Mouse (Mus musculus) activated CD4-positive, CD25-positive, alpha-beta regulatory T cell, adult 4 months (primary cell): ENCODE measurements at regions not wholly inside any gene's neighbourhood (a gene's known extent, or its start where the extent isn't known, plus 50 kb on each side); places are given as distances from the start of the nearest gene placed in this dataset.

Experiments used
- ATAC-seq: one replicate; pipeline ENCODE4 v1.8.0; 2017

DNA sequence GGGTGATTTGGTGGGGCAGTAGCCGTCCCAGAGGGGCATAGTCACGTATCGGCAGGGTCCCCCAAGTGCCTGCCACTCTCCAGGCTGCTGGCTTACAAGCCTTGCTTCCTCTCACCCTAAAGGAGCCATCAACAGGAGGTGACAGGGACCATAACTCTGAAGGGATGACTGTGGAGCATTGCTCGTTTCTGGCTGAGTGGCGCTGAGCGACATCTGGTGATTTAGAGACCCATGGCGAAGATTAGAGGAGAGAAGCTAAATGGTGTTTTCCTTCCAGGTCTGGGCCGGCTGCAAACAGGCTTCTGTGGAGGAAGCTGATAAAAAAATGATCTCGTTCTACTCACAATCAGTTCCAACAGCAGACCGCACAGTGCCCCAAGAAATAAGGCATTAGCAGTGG is 193.2 kb upstream of the Sulf2 start:
- ATAC-seq, result no peak

DNA sequence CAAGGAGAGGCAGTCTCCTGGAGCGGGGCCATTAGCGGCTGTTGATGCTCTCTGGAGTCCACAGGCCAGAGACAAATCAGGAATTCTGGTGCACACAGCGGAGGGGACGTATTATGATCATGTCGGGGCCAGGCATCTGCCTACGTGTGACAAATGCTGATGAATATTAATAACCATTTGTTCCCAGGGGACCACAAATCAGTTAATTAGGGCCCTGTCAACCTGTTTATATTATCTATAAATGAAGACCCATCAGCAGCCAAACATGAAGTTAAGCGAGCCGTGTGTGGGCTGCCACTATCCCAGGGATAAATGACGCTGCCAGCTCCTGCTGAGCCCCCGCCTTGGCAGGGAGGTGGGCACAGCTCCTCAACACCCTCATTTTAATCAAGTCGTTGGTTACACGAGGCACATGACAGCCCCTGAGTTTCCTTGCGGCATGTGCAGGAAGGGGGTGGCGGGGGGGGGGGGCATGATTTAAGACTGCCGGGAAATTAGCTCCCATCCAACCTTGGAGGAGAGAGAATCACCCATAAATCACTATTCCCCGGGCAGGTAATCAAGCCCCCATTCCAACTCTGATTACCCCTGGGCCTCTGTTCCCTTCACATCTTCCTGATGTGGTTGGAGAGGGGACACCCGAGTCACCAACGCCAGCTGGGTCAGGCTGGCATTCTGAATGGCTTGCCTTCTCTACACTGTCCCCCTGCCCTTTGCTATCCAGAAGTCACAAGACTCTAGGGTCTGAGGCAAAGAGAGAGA is 191.1 kb upstream of the Sulf2 start:
- ATAC-seq, result no peak

DNA sequence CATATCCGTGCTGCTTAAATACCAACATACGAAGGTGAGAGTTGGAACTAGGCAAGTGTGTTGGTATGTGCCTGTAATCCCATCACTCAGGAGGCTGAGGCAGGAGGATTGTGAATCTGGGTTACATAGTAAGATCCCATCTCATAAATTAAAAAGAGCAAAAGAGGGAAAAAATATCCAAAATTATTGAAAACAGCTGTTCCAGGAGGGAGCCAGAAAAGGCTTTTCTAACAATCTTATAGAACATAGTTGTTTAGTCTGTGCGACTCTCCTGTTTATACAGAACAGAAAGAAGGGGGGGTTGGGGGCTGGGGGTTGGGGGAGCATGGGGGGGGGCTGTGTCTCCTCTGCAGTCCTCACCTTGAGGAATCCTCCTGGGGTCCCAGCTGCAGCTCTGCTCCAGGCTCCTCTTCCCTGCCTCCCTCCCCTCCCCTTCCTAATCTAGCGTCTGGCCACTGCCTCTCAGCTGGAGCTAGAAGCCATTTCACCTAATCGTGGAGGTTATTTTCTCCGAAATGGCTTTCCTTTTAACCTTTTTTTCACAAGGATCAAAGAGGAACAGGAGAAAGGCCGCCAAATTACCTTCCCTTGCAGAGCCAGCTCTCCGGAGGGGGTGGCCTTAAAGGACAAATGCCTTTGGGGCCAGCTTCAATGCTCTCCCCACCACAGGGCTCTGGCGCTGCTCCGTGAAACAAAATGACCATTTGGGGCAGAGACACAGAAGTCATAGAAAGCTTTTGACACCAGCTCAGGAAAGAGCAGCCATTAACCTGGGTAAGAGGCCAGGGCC is 188.3 kb upstream of the Sulf2 start:
- ATAC-seq, result no peak

DNA sequence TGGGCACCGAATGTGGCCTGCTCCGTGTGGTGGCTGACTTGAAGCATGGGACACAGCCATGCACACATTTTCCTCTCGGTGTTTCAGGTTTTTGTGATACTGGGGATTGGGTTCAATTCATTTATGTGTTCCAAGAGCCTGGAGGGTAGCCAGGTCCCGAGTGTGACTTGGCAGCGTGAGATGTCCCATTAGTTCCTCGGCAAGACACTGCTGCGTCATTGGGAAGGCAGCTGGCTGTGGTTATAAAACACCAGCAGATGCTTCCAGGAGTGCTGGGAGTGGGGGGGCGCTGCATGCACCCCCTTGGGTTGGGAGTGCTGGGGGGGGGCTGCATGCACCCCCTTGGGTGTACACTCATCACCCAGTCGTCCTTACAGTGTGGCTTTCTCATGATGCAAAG is 186.9 kb upstream of the Sulf2 start:
- no peak for ATAC-seq

DNA sequence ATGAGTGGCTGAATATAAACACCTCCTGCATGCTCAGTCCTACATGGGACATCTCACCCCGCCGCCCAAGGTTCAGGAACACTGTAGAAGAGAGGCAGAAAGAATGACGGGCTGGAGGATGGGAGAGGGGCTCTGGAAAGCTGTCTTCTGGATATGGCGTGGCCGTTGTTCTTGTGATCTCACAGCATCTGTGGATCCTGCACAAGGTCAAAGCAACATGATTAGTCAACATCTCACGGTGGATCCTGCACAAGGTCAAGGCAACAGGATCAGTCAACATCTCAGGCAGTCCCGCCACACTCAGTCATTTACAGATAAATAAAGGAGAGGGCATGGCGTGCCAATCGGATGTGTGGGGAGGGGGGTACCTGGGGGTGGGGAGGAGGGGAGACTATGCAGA is 184.7 kb upstream of the Sulf2 start:
- ATAC-seq, result no peak

DNA sequence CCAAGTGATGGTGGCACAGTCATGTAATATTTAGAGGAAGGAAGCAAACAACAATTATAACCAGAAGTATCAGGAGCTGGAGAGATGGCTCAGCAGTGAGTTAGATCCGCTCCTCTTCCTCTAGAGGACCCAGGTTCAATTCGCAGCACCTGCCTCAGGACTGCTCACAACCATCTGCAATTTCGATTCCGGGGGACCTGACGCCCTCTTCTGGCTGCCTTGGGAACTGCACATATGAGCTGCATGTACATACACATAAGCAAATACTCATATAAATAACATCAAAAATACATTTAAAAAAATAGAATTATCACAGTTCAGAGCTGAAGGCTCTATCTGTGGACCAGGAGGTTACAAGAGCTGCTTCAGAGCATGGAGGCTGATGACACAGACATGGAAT is 184.0 kb upstream of the Sulf2 start:
- no peak for ATAC-seq

DNA sequence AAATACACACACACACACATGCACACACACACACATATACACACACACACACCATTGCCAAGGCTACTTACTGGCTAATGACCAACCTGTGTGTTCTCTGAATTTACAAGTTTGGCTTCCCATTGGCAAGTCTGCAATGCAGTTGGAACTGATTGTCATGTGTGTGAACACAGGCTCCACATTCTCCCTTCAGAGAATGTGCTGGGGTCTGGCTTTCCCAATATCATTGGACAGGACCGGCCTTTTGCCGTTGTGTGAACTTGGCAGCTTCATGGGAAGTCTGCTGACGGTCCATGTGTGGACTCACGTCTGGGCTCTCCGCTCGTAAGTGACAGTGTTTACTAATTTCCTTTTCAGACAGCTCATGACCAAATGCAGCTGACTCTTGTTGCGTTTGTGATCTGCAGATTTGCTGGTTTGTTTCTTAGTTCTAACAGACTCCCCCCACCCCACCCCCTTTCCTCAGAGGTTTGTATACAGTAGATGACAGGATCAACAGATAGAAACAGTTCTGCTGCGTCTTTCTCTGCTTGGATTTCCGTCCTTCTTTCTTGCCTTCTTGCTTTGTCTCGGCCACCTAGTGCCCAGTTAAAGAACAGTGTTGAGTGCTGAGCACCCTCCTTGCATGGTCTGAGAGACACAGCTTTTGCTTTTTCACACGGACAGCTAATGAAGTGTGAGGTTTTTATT is 183.1 kb upstream of the Sulf2 start:
- no peak for ATAC-seq

DNA sequence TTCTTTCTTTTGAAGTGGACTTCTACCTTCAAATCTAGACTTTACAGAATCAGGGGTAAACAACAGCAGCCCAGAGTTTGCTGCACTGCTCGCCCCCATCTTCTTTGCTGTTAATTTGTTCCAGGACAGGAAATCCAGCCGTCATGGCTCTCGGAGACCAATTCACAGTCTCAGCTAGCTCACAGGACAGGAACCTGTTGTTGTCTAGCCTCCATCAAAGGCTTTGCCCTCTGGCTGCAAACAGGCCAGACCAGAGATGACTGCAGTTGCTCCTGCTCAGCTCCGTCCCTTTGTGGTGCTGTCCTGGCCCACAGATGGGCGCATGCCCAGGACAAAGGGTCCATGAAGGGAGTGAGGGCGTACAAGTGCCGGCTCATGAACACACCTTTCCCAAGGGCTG is 182.2 kb upstream of the Sulf2 start:
- ATAC-seq, result no peak

DNA sequence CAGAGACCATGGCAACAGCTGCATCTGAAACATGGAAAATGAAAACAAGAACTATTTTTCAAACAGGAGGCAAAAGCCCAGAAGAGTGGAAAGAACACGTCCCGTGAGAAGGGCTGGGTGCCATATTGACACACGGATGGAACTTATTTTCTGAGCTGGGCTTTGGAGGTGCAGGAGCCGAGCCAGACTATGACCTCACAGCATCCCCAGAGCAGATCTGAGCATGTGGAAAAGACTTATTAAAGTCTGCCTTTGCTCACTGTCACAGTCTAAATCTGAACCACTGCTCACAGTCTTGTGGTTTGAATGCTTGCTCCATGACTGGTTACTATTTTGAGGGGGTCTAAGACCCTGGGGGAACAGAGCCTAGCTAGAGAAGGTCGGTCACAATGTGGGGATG is 180.2 kb upstream of the Sulf2 start:
- no peak for ATAC-seq

DNA sequence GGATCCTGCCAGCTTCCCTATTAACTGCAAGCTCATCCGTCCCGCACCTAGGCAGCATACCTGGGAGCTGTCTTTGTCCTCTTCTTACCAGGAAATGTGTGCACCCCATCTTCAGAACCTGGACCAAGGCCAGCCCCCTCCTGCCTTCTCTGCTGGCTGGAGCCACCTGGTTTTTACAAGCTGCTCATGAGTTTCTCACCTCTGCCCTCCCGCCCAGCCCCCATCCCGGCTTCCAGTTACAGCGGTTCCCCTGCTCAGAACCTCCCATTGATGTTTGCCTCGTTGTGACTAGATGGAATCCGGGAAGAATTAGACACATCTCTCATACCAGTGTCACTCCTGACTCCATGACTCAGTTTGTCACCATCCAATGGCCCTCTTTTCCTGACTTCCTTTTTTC is 179.1 kb upstream of the Sulf2 start:
- no peak for ATAC-seq

DNA sequence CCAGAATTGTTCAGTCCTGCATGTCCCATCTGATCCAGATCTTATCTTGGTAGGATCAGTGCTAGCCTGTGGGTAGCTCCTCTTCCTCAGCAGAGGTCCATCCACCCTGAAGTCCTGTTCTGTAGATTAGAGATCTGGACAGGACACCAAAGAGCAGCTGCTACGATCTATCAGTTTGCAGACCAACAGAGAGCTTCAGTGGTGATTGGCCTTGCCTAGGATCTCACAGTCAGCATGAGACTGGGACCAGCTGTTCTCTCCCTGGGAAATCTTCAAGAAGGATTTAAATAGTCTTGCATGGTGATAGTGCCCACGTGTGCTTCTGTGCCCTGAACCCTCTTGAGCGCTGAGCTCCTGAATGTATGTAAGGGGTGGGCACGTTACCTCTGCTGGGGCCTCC is 178.4 kb upstream of the Sulf2 start:
- no peak for ATAC-seq

DNA sequence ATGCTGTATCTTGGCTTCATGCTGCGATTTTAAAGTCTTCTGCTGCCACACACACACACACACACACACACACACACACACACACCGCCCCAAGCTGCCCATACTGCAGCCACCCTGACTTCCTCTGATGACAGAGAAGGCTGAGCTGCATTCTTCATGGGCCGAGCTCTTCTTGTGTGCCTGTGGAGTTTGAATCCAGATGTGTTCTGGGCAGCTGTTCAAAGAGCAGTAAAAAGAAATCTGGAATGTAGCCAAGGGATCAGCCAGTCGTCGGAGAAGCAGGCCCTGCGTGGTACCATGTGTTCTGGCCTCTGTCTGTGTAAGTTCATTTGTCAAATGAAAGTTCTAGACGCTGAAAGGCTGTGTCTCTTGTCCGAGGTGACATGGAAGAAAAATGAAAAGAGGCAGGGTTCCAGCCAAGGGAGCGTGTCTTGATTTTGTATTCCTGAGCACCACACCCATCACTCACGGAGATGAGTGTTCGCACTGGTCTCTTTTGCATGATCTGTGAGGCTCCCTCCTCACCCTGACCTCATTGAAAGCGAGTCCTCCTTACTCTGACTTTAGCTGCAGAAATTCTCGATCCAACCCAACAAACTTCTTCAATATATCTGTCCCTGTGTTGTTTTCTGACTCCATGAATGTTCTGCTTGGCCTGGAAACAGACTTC is 177.4 kb upstream of the Sulf2 start:
- no peak for ATAC-seq

DNA sequence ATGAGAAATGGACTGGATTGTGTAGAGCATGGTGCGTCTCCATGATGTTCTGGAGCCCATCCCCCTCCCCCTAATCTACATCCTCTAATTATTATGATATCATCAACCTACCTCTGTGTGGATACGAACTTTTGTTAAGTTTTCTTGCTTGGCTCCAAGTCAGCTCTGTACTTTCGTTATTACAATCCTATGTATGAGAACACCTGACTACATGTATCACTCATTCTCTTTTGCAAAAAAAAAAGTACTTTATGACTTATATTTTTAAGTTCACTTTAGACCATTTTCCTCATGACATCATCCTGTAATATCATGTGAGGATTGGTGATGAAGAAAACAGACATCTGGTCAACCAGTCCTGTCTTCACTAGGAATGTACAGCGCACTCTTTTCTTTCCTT is 175.7 kb upstream of the Sulf2 start:
- no peak for ATAC-seq

DNA sequence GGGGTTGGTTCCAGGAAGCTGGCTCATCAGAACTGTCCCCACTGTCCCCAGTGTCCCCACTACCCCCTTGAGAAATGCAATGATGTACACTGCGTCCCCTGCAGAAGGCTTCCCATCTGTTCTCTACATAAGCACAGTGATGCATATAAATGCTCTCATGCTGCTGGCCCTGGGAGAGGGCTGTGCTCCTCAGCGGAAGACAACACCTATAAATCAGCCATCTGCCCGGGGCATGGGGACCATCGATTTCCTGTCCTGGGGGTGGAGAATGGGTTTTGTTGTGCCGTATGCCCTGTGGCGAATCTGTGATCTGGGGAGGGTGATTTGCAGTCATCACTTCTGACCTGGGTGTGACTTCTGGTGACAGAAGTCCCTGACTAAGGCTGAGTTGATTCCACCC is 174.9 kb upstream of the Sulf2 start:
- no peak for ATAC-seq

DNA sequence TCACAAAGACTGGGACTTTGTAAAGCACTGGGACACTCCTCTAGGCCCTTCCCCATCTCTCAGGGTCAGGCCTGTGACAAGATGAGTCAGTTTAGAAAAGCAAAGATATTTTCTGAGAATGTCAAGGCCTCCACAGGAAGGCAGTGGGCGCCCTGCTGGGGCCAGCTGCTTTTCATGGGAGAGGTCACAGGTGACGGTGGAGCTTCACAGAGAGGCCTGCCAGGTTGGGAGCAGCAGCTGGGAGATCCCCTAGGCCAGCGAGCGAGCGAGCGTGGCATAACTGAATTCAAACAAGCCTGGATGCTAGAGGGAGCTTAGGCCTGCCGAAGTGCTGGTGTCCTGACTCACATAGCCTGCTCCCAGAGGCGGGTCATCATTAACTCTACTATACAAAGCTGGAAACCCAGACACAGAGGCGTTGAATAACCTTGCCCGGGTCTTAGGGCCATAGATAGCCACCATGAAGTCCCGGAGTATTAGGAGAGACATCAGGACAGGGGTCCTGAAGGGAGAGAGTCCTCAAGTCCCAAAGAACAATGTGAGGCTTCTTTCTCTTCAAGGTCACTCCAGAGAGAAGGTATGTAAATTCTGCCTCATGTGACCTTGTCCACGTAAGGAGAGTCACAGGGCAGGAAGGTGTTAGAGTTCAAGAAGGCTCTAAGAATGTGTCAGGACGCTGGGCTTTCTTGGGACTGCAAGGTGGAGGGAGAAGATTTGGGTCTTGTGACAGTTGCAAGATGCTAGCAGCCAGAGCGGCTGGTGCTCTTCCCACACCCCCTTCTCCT is 174.3 kb upstream of the Sulf2 start:
- no peak for ATAC-seq

DNA sequence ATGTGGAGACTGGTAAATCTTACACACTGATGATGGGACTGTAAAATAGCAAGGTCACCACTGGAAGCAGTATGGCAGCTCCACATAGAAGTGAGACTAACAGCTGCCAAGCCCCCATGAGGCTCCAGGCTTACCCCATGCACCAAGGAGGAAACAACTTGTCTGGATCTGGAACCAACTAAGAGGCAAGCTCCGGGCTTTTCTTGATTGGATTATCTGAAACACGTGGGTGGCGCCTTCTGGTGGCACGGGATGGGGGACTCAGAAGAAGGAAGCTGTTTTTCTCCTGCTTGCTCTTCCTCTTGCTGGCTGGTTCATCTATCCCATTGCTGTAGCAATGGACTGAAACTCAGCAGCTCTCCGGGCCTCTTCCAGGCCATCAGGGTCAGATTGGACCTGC is 171.5 kb upstream of the Sulf2 start:
- no peak for ATAC-seq

DNA sequence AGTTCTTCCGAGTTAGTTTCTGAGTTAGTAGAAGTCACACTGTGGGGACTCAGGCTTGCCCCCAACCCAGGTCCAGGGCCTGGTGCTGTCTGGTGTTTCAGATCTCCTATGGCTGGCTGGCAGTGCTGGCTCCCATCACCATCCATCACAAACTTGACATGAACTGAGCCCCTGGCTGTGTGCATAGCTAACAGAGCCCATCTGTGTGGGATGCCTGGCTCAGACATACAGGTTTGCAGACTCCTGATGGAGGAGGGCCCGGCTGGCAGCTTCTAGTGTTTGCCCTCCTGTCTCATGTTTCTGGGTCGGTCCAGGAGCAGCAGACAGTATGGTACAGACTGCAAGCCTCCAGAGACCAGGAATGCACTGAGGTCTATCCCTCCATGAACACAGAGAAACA is 169.5 kb upstream of the Sulf2 start:
- no peak for ATAC-seq

DNA sequence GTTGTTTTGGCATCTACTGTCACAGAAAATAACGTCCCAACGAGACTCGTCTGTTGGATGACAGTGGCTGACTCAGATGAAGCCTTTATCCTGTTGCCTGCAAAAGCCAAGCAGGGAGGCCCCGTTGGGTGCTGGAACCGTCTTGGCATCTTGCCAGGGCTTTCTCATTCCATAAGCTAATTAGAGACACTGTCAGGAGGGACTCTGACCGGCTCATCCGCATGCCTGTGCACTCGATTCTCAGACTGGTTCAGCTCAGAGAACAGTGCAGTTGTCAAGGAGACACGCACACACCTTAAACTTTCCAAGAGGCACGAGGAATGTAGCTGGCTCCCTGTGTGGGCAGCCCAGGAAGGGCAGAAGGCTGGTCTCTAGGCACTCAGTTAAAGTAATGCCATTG is 169.0 kb upstream of the Sulf2 start:
- no peak for ATAC-seq

DNA sequence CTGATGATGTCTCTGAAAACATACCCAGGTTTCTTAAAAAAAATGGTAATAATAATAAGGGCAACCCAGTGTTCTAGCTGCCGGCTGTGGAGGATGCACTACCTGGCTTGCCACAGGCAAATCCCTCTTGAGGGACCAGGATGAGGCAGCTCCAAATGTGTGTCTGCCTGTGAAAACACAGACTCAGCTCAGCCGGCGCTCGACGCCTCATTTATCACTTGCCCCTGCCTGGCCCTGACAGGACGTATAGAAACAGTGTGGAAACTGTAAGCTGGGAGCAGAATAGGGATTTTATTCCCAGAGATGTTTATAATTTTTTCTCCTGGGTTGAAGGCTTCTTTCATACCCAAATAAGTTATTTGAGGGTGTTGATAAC is 167.2 kb upstream of the Sulf2 start:
- no peak for ATAC-seq

DNA sequence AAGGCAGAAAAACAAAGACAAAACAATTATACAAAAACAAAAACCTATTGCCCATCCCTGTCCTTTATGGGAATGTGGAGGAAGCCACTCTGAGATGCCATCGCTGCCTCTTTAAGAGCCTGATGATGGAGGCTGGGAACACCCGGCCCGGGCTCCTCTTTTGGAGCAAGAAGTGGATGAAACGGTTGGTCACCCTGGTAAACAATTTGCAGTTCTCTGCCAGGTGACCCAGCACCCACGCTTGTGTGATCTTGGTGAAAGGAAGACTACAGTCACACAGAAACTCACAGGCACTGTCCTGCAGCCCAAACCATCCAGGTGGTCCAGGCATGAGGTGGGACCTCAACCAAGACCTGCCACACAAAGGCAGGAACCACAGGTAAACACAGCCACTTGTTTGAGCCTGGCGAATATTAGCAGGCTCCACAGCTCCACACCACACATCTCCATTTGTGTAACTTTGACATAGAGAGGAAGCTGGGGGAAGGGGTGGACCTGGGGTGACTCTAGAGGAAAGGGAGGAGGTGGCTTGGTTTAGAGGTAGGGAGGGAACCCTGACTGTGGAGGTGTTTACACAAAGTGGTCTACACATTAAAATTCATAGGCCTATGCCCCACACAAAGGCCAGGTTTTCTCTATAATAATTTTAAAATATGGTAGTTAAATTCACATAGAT is 166.7 kb upstream of the Sulf2 start:
- no peak for ATAC-seq

DNA sequence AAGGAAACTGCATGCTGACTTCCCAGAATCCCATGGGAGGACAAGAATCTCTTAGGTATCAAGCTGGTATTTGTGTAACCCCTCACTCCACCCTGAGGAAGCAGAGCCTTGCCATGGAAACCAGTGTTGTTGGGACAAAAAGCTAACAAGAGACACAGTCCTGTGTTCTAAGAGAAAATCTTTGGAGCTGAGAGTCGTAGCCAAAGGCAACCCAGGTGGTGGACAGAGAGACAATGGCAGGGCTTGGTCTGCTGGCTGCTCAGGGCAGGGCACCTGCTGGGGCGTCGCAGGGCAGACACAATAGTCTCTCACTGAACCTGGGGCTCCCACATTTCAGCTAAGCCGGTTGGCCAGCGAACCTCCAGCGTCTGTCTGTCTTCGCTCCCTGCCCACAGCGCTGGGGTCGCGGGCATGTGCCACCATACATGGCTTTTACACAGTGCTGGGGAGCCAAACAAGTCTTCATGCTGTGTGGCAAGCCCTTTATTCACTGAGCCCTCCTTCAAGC is 161.0 kb upstream of the Sulf2 start:
- ATAC-seq, result no peak

DNA sequence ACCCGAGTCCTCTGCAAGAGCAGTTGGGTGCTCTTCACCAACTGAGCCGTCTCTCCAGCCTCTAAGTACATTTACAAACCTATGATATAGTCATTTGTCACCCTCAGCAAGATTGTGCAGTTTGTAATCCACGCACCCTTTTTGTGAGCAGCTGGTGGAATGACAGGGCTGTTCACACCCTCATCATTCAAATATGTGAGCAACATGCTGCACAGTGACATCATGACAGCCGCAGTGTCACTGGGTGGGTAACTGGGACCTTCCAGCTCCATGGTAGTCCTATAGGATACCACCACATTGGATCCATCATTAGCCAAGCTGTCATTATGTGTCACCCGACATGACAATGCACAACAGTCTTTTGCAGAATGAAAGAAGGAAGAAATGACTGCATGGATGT is 155.0 kb upstream of the Sulf2 start:
- no peak for ATAC-seq
